Mouse (Mus musculus) ES-E14 (cell line): Measurements from ENCODE around the gene Gm5431.
"Not testable (repeated sequence)": the region's sequence is repeated elsewhere in the genome, so short reads cannot be mapped to it uniquely, and the experiment has no call there.

Experiments used
- CHD2 ChIP-seq: IDR thresholded peaks from 2 replicates; pipeline ENCODE4 v1.6.1; 2014; ENCODE audit warnings: mild to moderate bottlenecking, low read depth, low read length, inconsistent platforms
- HCFC1 ChIP-seq: IDR thresholded peaks from 2 replicates; pipeline ENCODE4 v1.6.1; 2012; ENCODE audit warnings: low read length, inconsistent platforms, borderline replicate concordance; ENCODE audit not compliant: insufficient read depth
- ZC3H11A ChIP-seq: IDR thresholded peaks from 2 replicates; pipeline ENCODE4 v1.6.1; 2012; ENCODE audit warnings: low read depth, mild to moderate bottlenecking, inconsistent platforms, low read length, borderline replicate concordance

- TF ChIP-seq ZC3H11A, CHD2, HCFC1: not testable (repeated sequence)
Measured at GRCm38 (mm10) chr11:48928068-48928467, 26.1 kb upstream of the Gm5431 start.
